Mouse (Mus musculus): Measurements from ENCODE around the gene Vcp.

Gene Vcp

DNA sequence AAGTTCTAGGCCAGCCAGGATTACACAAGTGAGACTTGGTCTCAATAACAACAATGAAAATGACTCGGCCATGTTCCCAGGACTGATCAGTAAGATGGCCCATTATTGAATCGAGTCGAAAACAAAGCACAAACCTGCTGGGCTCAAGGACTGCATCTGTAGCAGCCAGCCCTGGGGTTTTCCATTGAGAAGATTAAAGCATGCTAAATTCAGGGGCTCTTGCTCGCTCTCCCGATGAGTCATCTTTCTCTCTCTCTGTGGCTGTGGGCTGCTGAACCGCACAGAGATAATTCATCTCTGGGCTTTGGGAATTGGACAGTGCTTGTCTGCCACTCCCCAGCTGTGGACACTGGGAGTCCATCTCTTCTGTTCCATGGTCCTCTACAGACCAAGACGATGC, 58.9 kb downstream of the Vcp start:
- DNase-seq, result no peak

- DNase-seq, result no peak
These were observed 66.7 kb downstream of the Vcp start for GRCm38 (mm10) chr4:42933630-42934029.

DNA sequence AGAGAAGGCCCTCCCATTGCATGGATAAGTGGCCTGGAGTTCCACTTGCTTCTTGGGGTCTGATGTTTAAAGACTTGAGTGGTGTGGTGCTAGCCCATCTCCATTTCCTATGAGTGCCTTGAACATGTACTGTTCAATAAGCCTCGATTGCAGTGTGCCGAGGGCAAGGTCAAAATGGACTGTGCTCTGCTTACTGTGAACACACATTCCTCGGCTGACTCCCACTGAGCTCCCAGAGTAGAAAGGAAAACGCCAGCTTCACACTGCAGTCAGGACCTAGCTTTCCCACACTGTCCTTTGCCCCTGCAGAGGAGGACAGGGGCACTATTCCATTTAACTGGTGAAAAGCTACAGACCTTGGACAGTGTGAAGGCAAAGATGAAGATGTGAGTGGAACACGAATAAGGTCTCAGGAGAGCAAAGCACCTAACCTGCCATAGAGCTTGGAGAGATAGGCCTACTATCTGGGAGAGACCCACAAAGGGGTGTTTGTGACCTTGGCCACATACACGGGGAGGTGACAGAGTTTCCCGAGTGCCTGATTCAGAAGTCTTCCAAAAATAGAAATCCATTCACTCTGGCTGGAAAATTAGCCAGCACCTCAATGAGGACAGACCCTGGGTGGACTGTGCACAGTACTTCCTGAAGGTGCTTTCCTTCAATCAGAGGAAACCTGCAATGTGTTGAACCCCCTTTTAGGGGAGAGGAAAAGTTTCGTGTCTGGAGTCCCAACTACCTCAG, 67.9 kb downstream of the Vcp start:
- DNase-seq, result no peak
